Mouse (Mus musculus): ENCODE results near the gene Tubg2. TPM values are rescaled to one million over a fixed set of nuclear protein-coding genes. Genes with fewer than 3 reads are reported as not detected.
A peak's percentile ranks its signal among the peaks of the same experiment; 100 is the strongest.

Tubg2 gene
- polyA plus RNA-seq, 1 experiment from 2014 or later, result 4.1 TPM

DNA sequence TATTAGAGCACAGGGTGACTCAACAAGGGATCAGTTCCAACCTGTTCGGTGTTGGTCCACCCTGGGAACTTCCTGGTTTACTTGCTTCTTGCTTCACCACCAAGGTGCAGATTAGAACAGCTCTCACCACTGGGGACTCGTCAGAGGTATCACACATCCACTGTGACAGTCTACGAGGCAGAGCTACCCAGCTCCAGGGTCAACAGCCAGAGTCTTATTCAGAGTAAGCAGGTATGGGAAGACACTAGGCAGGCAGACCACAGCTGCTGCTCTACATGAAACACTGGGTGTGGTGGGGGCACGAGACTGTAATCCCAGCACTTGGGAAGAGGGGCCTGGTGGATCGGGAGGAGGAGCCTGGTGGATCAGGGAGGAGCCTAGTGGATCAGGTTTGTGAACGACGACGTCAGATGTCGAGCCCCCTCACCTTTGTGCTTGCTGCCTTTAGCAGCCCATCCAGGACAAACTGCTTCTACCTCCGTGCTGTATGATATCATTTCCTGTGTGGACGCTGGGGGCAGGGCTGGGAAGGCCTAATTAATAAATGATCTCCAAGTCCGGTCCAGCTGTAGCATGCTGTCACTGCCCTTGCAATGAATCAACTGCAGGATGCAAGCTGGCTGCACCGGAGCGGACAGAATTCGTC, 17.0 kb upstream of the Tubg2 start:
- peak overlapping the region; percentile 17; the same call in 1 of the 2 replicates for H3K4me3 ChIP-seq (ENCODE audit: low read depth, low read length)
- TF ChIP-seq CTCF (IDR thresholded peaks at IDR 0.05; ENCODE audit: low read depth), result 0 out of 2 replicates have a peak, but pooled peaks have one; percentile 9
- WGBS, result 17% methylated on average over 15 of the region's 15 CpGs
- no peaks in the 10 kb centered on the region for H3K36me3 ChIP-seq (ENCODE audit: insufficient read depth)
- peak overlapping the region; percentile 46 for H3K4me2 ChIP-seq
- H3K9ac ChIP-seq, result no peak overlapping the region
- H3K4me1 ChIP-seq (ENCODE audit: insufficient read depth), result peaks cover 11% of the 10 kb centered on the region
- no peaks in the 10 kb centered on the region for H3K9me3 ChIP-seq (ENCODE audit: low read depth, low read length)
- peak overlapping the region; percentile 50 for H3K27ac ChIP-seq (ENCODE audit: low read depth)
- peak; percentile 69 for DNase-seq
- ATAC-seq (ENCODE audit: insufficient read depth), result peak; percentile 55; the same call in 1 of the 2 replicates
- peaks cover 9% of the 10 kb centered on the region; the same call in 1 of the 2 replicates for H3K27me3 ChIP-seq (ENCODE audit: insufficient read depth, low read length)

DNA sequence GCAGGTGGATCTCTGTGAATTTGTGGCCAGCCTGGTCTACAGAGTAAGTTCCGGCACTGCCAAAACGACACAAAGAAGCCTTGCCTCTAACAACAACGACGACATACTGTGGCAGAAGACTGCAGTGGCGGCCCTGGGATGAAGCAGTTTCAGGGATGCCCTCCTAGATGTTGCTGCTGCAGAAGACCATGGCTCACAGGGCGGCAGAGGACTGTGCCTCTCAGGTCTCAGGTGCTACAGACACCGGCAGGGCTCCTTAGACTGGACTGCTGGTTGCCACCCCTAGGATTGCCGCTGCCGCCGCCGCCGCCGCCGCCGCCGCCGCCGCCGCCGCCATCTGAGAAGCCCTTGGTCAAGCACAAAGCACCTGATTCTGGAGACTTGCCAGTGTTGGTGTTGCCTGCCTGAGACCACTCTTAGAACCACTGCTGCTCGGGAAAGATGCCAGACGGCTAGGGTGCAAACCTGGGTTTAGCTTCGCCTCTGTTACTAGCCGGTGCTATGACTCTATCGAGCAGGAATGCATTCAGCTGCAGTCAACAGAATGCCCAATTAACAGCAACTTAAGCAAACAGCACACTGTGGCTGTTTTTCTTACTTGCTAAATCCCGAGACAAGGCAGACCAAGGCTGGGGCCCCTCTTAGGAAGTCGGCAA, 15.4 kb upstream of the Tubg2 start:
- H3K36me3 ChIP-seq (ENCODE audit: insufficient read depth), result no peaks in the 10 kb centered on the region
- H3K27ac ChIP-seq (ENCODE audit: low read depth), result peak overlapping the region; percentile 65; the same call in 1 of the 2 replicates
- peak overlapping the region; percentile 41 for H3K9ac ChIP-seq
- peak overlapping the region; percentile 57 for H3K4me2 ChIP-seq
- peak; percentile 78 for DNase-seq
- 31% methylated on average over 27 of the region's 27 CpGs for WGBS
- peak overlapping the region; percentile 26 for H3K4me3 ChIP-seq (ENCODE audit: low read depth, low read length)
- H3K4me1 ChIP-seq (ENCODE audit: insufficient read depth), result peaks cover 11% of the 10 kb centered on the region
- peaks cover 9% of the 10 kb centered on the region; the same call in 1 of the 2 replicates for H3K27me3 ChIP-seq (ENCODE audit: insufficient read depth, low read length)
- no peaks in the 10 kb centered on the region for H3K9me3 ChIP-seq (ENCODE audit: low read depth, low read length)
- 0 out of 2 replicates have a peak, but pooled peaks have one; percentile 22 for ATAC-seq (ENCODE audit: insufficient read depth)
- no peak for TF ChIP-seq CTCF (IDR thresholded peaks at IDR 0.05; ENCODE audit: low read depth)

DNA sequence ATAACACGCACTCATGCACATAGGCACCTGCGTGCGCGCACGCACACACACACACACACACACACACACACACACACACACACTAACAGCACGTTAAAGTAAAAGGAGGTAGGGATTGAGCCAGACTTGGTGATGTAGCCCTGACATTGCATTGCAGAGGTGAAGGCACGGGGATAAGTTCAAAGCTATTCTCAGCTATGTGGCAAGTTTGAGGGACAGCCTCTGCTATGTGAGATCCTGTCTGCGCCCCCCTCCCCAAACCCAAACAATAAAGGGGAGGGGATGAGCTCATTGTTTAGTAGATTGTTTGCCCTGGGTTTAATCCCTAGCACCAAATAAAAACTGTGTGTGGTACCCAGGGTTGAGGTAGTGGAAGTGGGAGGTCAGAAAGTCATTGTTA, 14.6 kb upstream of the Tubg2 start:
- ATAC-seq (ENCODE audit: insufficient read depth) (no peak), DNase-seq (no peak)
- no peak overlapping the region for H3K9ac ChIP-seq
- no peak for TF ChIP-seq CTCF (IDR thresholded peaks at IDR 0.05; ENCODE audit: low read depth)
- WGBS, result 74% methylated on average over 8 of the region's 8 CpGs
- H3K4me1 ChIP-seq (ENCODE audit: insufficient read depth), result peaks cover 11% of the 10 kb centered on the region
- no peak overlapping the region for H3K4me2 ChIP-seq
- H3K9me3 ChIP-seq (ENCODE audit: low read depth, low read length), result no peaks in the 10 kb centered on the region
- H3K27ac ChIP-seq (ENCODE audit: low read depth), result peak overlapping the region; percentile 65; the same call in 1 of the 2 replicates
- H3K4me3 ChIP-seq (ENCODE audit: low read depth, low read length), result no peak overlapping the region
- no peaks in the 10 kb centered on the region for H3K36me3 ChIP-seq (ENCODE audit: insufficient read depth)
- H3K27me3 ChIP-seq (ENCODE audit: insufficient read depth, low read length), result peaks cover 9% of the 10 kb centered on the region; the same call in 1 of the 2 replicates

DNA sequence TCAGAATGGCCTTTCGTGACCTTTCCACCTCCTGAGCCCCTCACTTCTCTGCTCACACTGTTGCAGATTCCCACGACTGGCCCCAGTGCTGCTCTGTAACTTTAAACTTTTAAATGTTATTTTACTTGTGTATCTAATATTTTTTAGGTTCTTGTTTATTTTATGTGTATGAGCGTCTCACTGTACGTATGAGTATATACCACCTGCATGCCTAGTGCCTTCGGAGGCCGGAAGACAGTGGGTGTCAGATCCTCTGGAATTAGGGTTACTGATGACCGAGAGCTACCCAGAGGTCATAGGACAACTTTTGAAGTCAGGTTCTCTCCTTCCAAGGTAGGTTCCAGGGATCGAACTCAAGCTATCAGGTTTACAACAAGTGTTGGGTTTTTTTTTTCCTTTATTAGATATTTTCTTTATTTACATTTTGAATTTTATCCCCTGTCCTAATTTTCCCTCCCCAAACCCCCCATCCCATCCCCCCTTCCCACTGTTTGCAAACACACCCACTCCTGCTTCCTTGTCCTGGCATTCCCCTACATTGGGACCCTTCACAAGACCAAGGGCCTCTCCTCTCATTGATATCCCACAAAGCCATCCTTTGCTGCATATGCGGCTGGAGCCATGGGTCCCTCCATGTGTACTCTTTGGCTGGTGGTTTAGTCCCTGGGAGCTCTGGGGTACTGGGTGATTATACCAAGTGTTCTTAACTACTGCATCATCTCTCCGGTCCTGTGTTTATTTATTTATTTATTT, 13.3 kb upstream of the Tubg2 start:
- TF ChIP-seq CTCF (IDR thresholded peaks at IDR 0.05; ENCODE audit: low read depth), result no peak
- no peaks in the 10 kb centered on the region for H3K36me3 ChIP-seq (ENCODE audit: insufficient read depth)
- no peak overlapping the region for H3K4me3 ChIP-seq (ENCODE audit: low read depth, low read length)
- peaks cover 11% of the 10 kb centered on the region for H3K4me1 ChIP-seq (ENCODE audit: insufficient read depth)
- DNase-seq, result no peak
- no peak for ATAC-seq (ENCODE audit: insufficient read depth)
- no peak overlapping the region for H3K9ac ChIP-seq
- 78% methylated on average over 10 of the region's 10 CpGs for WGBS
- peaks cover 9% of the 10 kb centered on the region; the same call in 1 of the 2 replicates for H3K27me3 ChIP-seq (ENCODE audit: insufficient read depth, low read length)
- no peaks in the 10 kb centered on the region for H3K9me3 ChIP-seq (ENCODE audit: low read depth, low read length)
- no peak overlapping the region for H3K4me2 ChIP-seq
- H3K27ac ChIP-seq (ENCODE audit: low read depth), result no peak overlapping the region

DNA sequence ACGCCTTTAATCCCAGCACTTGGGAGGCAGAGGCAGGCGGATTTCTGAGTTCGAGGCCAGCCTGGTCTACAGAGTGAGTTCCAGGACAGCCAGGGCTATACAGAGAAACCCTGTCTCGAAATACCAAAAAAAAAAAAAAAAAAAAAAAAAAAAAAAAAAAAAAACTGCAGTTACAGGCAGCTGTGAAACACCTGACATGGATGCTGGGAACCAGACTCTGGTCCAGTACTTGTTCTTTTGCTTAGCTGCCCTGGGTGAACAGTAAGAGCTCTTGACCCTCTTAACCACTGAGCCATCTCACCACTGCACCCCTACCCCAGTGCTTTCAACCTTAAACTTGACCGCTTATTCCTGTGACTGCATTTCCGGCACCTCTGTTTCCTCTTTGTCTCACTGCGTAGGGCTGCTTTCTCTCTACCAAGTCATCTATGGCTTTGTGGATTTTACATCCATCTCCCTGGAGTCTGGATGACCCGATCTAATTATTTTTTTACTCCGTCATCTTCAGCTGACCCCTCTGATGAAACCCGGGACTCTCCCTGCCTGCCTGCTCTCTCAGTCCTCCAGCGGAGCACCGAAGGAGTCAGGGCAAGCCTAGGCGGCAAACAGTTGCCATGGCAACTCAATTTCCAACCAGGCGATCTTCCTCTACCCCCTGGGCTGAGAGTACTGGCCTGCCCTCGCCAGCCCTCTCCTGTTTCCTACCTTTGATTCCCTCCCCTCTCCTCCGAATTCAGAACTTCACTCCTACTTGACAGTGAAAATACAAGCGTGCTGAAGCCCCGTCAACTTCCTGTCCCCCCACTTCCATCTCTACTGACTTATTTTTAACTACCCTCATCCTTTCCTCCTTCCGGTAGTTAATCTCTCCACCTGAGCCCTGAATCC, 12.1 kb upstream of the Tubg2 start:
- H3K27me3 ChIP-seq (ENCODE audit: insufficient read depth, low read length), result peaks cover 9% of the 10 kb centered on the region; the same call in 1 of the 2 replicates
- H3K9me3 ChIP-seq (ENCODE audit: low read depth, low read length), result no peaks in the 10 kb centered on the region
- H3K4me3 ChIP-seq (ENCODE audit: low read depth, low read length), result peak overlapping the region; percentile 24
- peak overlapping the region; percentile 40 for H3K9ac ChIP-seq
- H3K36me3 ChIP-seq (ENCODE audit: insufficient read depth), result no peaks in the 10 kb centered on the region
- TF ChIP-seq CTCF (IDR thresholded peaks at IDR 0.05; ENCODE audit: low read depth), result no peak
- H3K4me1 ChIP-seq (ENCODE audit: insufficient read depth), result peaks cover 11% of the 10 kb centered on the region
- DNase-seq (peak; percentile 73), ATAC-seq (ENCODE audit: insufficient read depth) (peak; percentile 58; the same call in 1 of the 2 replicates)
- WGBS, result 19% methylated on average over 19 of the region's 19 CpGs
- H3K4me2 ChIP-seq, result peak overlapping the region; percentile 63
- H3K27ac ChIP-seq (ENCODE audit: low read depth), result no peak overlapping the region

DNA sequence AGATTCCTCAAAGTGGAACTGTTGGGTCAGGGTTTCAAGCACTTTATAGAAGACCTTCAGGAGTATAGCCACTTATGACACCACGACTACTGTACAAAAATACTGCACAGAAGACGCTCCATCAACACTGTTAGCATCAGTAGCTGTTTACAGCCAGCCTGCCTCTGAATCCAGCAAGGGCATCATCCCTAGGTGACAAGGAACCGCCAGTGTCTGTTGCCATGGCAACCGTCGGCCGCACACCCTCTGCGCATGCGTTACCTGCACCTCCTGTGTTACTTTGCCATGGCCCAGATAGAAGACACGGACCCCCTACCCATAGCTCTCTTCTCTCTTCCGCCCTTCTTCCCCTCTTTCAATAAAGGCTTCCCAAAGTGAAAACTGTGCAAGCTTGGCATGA, 9.3 kb upstream of the Tubg2 start:
- no peaks in the 10 kb centered on the region for H3K9me3 ChIP-seq (ENCODE audit: low read depth, low read length)
- no peak for TF ChIP-seq CTCF (IDR thresholded peaks at IDR 0.05; ENCODE audit: low read depth)
- WGBS, result 25% methylated on average over 10 of the region's 10 CpGs
- H3K27ac ChIP-seq (ENCODE audit: low read depth), result no peak overlapping the region
- no peaks in the 10 kb centered on the region for H3K36me3 ChIP-seq (ENCODE audit: insufficient read depth)
- H3K4me2 ChIP-seq, result no peak overlapping the region
- no peaks in the 10 kb centered on the region for H3K27me3 ChIP-seq (ENCODE audit: insufficient read depth, low read length)
- ATAC-seq (ENCODE audit: insufficient read depth) (no peak), DNase-seq (no peak)
- H3K4me1 ChIP-seq (ENCODE audit: insufficient read depth), result 0 out of 2 replicates have a peak, but pooled peaks cover 4% of the 10 kb centered on the region
- H3K9ac ChIP-seq, result no peak overlapping the region
- H3K4me3 ChIP-seq (ENCODE audit: low read depth, low read length), result no peak overlapping the region
